Mouse (Mus musculus) liver, embryonic 14.5 days (tissue): Measurements from ENCODE around the gene Cntln. TPM values are rescaled to one million over a fixed set of nuclear protein-coding genes. Genes with fewer than 3 reads are reported as not detected.

Experiments
- ATAC-seq: fragments of 200-750 bp; cut with Nextera tagmentation; 2 replicates; pipeline ENCODE4 v1.8.0; 2017; ENCODE audit warnings: moderate number of reproducible peaks, mild to moderate bottlenecking, moderate library complexity; ENCODE audit not compliant: insufficient read depth
- DNase-seq, 3 experiments: peaks; one replicate each; pipeline ENCODE4 v3.0.0-alpha.2; 2012 to 2013; ENCODE audit warnings: low read depth in 3 of 3, low spot score in 3 of 3
- H3K27ac ChIP-seq: fragments of 300-500 bp; sonication (generic); 2 replicates; pipeline ENCODE4 v1.5.1; 2014; ENCODE audit warnings: moderate library complexity, mild to moderate bottlenecking, control low read depth, inconsistent platforms
- H3K27me3 ChIP-seq: fragments of 300-500 bp; sonication (generic); 2 replicates; pipeline ENCODE4 v1.6.1; 2014; ENCODE audit warnings: mild to moderate bottlenecking, low read length, moderate library complexity; ENCODE audit not compliant: control insufficient read depth, insufficient read depth
- H3K36me3 ChIP-seq: fragments of 300-500 bp; sonication (generic); replicated peaks from 2 replicates; pipeline ENCODE4 v1.6.1; 2014; ENCODE audit warnings: low read depth; ENCODE audit not compliant: control insufficient read depth, insufficient read depth
- H3K4me1 ChIP-seq, 2 experiments: fragments of 200-500 bp in 1 of 2; fragments of 300-500 bp in 1 of 2; sonication (generic) in 1 of 2; replicated peaks; 2 replicates each; pipeline ENCODE4 v1.6.1; 2012 to 2014; ENCODE audit warnings: antibody characterized with exemption in 1 of 2, inconsistent platforms in 1 of 2, low read length in 1 of 2; ENCODE audit not compliant: control insufficient read depth in 2 of 2, insufficient read depth in 2 of 2
- H3K4me2 ChIP-seq: fragments of 300-500 bp; sonication (generic); 2 replicates; pipeline ENCODE4 v1.6.1; 2014; ENCODE audit warnings: low read depth, mild to moderate bottlenecking, control low read depth, moderate library complexity
- H3K4me3 ChIP-seq, 2 experiments: fragments of 200-500 bp in 1 of 2; fragments of 300-500 bp in 1 of 2; sonication (generic) in 1 of 2; 2 replicates each; pipeline ENCODE4 v1.5.1; 2012 to 2014; ENCODE audit warnings: low read depth in 2 of 2, low read length in 2 of 2, mild to moderate bottlenecking in 2 of 2, control low read depth in 1 of 2, inconsistent platforms in 1 of 2, moderate library complexity in 1 of 2; ENCODE audit not compliant: insufficient read depth in 1 of 2
- H3K9ac ChIP-seq: fragments of 300-500 bp; sonication (generic); replicated peaks from 2 replicates; pipeline ENCODE4 v1.6.1; 2014; ENCODE audit warnings: mild to moderate bottlenecking, control low read depth, moderate library complexity
- H3K9me3 ChIP-seq: fragments of 300-500 bp; sonication (generic); 2 replicates; pipeline ENCODE4 v1.6.1; 2016; ENCODE audit warnings: low read length, mixed read lengths; ENCODE audit not compliant: control insufficient read depth
- CTCF ChIP-seq: IDR thresholded peaks from 2 replicates; pipeline ENCODE4 v1.5.1; 2016; ENCODE audit warnings: antibody characterized with exemption, low read depth, control low read depth
- EP300 ChIP-seq: IDR thresholded peaks from 2 replicates; pipeline ENCODE4 v1.6.1; 2016; ENCODE audit warnings: antibody characterized with exemption, low read depth
- WGBS: fragments of 180-500 bp; shearing (Covaris S2); extraction: QIAGEN DNeasy Blood & Tissue Kit; methylation state at CpG from one replicate; pipeline ENCODE4 v1.1.7; 2014; ENCODE audit not compliant: insufficient replicate concordance; 5-methylcytosine and 5-hydroxymethylcytosine counted together
- polyA plus RNA-seq, 2 experiments: library from polyadenylated mRNA; depleted of rRNA in 1 of 2; stranded (reverse) in 1 of 2; unstranded in 1 of 2; fragments of >200 nt; fragmentation: Nextera tagmentation in 1 of 2; extraction: Ambion mirVana in 1 of 2; gene quantifications; 2 replicates each; pipeline versions ENCODE4 v1.2.1 to v1.2.3; 2012 to 2014

Gene Cntln
- polyA plus RNA-seq, 2 experiments, result 1.5 to 1.7 TPM

DNA sequence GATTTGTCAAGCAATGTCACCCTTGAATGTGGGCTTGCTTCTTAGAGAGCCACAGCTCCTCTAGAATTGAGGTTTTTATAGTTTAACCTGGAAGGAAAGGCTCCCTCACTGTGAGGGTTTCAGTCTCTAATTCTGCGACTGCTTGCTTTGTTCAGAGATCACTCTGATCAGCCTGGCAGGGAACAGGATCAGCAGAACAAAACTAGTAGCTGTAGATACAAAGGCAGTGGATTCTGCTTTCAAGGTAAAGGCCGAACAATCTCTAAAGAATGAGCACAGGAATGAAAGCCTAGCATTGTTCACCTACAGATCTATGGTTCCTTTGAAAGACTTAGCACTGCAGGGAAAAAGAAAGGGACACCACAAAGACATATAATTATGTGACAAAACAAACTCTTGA, 161.6 kb downstream of the Cntln start:
- H3K27me3 ChIP-seq, result no peaks in the 10 kb centered on the region
- no peaks in the 10 kb centered on the region for H3K36me3 ChIP-seq
- H3K27ac ChIP-seq, result no peak overlapping the region
- no peak overlapping the region for H3K9ac ChIP-seq
- 56% methylated on average over 2 of the region's 2 CpGs for WGBS
- no peak overlapping the region for H3K4me2 ChIP-seq
- ATAC-seq (no peak), DNase-seq (no peak)
- no peaks in the 10 kb centered on the region for H3K4me1 ChIP-seq
- no peaks in the 10 kb centered on the region for H3K9me3 ChIP-seq
- H3K4me3 ChIP-seq, result no peak overlapping the region
- no peak for TF ChIP-seq CTCF
- no peak for TF ChIP-seq EP300

DNA sequence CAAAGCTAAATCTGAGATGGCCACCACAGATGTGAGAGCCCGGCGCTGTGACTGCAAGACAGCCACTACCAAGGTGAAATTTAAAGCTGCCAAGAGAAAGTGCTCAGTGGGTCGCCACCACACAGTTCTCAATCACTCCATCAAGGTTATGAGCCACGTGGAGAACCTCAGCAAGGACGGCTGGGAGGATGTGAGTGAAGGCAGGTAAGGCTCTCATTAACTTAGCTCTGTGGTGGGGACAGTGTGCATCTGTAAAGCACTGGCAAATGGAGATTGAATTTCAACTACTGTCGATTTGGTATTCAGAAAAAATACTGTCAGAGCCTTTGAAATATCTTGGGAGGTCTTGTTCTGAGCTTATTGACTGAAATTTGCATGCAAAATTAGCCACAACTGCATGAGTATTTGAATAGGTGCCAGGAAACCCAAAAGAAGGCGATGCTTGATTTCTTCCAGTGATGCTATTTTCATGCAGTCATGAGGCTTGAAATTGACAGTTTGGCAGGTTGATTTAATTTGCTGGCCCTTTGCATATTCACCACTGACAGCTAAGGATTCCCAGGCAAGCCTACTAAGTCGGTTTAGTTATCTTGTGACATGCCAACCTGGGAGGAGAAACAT, 165.9 kb downstream of the Cntln start:
- 50% methylated on average over 8 of the region's 8 CpGs for WGBS
- Histone ChIP-seq H3K36me3 (no peaks in the 10 kb centered on the region), H3K4me3 (no peak overlapping the region), H3K4me2 (no peak overlapping the region), H3K4me1 (no peaks in the 10 kb centered on the region), H3K9ac (no peak overlapping the region), H3K9me3 (no peaks in the 10 kb centered on the region), H3K27ac (no peak overlapping the region), H3K27me3 (no peaks in the 10 kb centered on the region)
- ATAC-seq (no peak), DNase-seq (no peak)
- TF ChIP-seq EP300, result no peak
- TF ChIP-seq CTCF, result no peak

DNA sequence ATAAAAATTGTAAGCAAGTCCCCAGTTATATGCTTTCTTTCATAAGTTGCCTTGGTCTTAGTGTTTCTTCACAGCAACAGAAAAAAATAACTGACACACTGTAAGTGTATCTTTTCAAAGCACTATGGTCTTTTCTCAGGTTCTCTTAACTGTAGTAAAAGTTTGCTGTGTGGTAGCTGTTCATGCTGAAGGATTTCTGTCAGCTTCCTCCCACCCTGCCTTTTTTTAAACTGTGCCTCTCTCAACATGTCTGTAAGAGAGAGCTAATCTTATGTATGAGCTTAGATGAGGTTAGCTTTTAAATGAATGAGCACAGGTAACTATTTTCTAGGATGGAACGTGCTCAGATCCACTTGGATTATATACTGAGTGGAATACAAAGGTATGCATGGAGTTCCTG, 170.5 kb downstream of the Cntln start:
- H3K9ac ChIP-seq, result no peak overlapping the region
- no peaks in the 10 kb centered on the region for H3K27me3 ChIP-seq
- no peaks in the 10 kb centered on the region for H3K4me1 ChIP-seq
- DNase-seq, result no peak
- H3K9me3 ChIP-seq, result no peaks in the 10 kb centered on the region
- no peak overlapping the region for H3K27ac ChIP-seq
- no peak overlapping the region for H3K4me3 ChIP-seq
- no peaks in the 10 kb centered on the region for H3K36me3 ChIP-seq
- 47% methylated on average over 1 of the region's 1 CpGs for WGBS
- no peak for TF ChIP-seq EP300
- no peak for TF ChIP-seq CTCF
- ATAC-seq, result no peak
- no peak overlapping the region for H3K4me2 ChIP-seq

DNA sequence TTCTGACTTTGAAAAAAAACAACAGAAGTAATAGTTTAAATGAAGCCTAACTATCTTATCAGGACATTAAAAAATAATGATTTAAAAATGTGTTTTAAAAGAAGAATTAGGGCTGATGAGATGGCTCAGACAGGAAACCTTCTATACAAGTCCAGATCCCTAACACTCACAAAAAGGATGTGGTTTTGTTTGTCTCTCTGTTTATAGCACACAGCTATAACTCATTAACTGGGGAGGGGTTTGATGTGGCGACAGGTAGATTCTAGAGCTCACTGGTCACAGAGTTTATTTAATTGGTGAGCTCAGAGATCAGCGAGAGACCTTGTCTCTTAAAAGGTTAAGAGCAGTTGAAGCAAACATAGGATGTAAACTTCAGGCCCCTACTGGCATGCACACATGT, 175.5 kb downstream of the Cntln start:
- no peak for DNase-seq
- no peaks in the 10 kb centered on the region for H3K36me3 ChIP-seq
- H3K27ac ChIP-seq, result no peak overlapping the region
- WGBS, result 47% methylated on average over 2 of the region's 2 CpGs
- TF ChIP-seq EP300 (no peak), CTCF (no peak)
- H3K4me1 ChIP-seq, result no peaks in the 10 kb centered on the region
- no peak overlapping the region for H3K4me3 ChIP-seq
- no peaks in the 10 kb centered on the region for H3K27me3 ChIP-seq
- no peak overlapping the region for H3K9ac ChIP-seq
- no peak overlapping the region for H3K4me2 ChIP-seq
- no peak for ATAC-seq
- no peaks in the 10 kb centered on the region for H3K9me3 ChIP-seq

DNA sequence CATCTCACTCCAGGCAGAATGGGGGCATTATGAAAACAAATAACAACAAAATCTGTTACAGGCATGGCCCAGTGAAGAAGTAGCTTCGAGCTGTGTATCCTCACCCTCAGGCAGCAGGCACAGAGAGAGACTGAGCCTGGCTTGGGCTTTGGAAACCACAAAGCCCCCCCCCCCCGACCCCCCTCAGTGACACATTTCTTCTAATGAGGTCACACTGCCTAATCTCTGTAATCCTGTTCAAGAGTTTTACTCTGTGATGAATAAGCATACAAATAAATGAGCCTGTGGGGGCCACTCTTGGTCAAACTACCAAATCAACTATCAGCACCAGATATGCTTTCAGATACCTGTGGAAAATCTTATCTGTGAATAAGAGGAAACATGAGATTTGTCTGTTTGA, 177.6 kb downstream of the Cntln start:
- Histone ChIP-seq H3K27ac (no peak overlapping the region), H3K36me3 (no peaks in the 10 kb centered on the region), H3K4me3 (no peak overlapping the region), H3K9me3 (no peaks in the 10 kb centered on the region), H3K4me2 (no peak overlapping the region), H3K9ac (no peak overlapping the region), H3K4me1 (no peaks in the 10 kb centered on the region), H3K27me3 (no peaks in the 10 kb centered on the region)
- WGBS, result 49% methylated on average over 2 of the region's 2 CpGs
- TF ChIP-seq CTCF (no peak), EP300 (no peak)
- no peak for ATAC-seq
- DNase-seq, result no peak
